Mouse (Mus musculus) adrenal gland, adult 10 weeks (tissue): Measurements from ENCODE around the gene Olfr213. TPM values are rescaled to one million over a fixed set of nuclear protein-coding genes. Genes with fewer than 3 reads are reported as not detected.

ENCODE experiments used
- polyA plus RNA-seq: library from polyadenylated mRNA; stranded (reverse); fragments of 350-450 nt; fragmentation: Illumina TruSeq; extraction: RNeasy Lipid Tissue Mini Kit (QIAGEN cat#74804); gene quantifications from one replicate; pipeline ENCODE4 v1.2.3, GENCODE M21; 2014; ENCODE audit warnings: low read depth, low replicate concordance

Gene Olfr213
- not detected for polyA plus RNA-seq

DNA sequence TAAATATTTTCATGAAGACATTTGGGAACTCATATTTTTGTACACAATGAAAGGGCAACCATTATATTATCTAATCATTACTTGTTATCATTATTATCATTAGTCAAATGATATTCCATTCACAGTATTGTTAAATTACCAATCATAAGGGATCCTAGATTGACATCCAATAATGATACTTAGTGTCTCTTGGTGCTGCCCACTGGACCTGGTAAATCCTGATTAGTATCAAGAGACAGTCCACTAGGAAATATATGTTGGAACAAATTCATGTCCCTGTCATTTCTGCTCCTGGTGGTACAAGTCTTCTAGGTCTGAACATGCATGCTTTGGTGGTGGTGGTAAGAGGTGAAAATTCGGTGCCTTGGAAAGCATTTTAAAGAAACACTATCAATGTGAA lies at the start of gene Olfr213:
Gene Olfr213, plus strand, starts transcription at position 301 of the 400 bp plus-strand sequence.

DNA sequence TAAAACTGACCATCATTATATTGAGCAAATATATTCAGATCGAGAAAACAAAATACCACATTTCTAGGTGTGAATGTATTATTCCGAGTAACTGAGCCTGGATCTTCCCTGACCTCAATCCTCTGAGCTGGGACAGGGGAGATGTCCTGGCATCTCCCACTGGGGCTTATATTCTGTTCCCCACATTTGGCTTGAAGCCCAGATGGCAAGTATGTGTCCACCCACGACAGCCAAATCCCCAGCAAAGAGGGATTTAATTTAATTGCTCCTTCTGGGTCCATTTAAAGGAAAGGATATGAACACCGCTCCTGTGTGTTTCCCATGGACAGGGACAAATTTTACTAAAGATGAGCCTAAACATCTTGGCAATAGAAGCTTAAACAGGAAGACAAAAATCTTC lies 49.5 kb upstream of the Olfr213 start, which contains the start of gene Olfr211:
Gene Olfr211, plus strand, starts transcription at position 301 of the 400 bp plus-strand sequence.

DNA sequence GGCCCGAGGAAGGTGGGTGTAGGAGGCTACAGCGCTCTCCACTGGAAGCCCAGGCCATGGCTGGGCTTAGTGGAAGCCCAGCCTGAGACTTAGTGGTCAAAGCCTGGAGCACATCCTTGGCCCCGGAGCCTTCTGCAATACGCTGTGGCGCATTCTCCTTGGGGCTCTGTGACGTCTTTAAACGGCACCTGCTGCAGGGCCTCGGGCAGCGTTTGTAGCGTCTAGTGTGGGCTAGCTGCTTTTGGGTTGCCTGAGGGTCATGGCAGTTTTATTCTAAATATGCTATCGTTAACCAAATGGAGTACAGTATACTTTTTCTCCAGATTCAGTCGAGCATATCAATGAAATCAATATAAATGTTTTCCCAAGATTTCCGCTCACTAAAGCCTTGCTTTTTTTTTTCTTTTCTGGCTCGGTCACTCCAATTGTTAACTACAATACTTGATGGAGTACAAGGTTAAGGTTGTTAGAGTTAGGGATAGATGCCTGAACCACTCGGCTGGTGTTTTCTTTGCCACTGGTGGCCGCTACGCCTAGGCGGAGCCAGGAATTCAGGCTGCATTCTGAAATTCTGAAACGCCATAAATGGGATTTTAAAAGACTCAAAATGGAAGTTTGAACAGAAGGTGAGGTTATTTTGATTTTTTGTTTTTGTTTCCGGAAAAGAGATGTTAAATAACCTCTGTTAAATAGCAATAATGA lies 31.8 kb upstream of the Olfr213 start, which contains the start of gene Olfr212:
Gene Olfr212, plus strand, starts transcription at position 215 of the 702 bp plus-strand sequence.

DNA sequence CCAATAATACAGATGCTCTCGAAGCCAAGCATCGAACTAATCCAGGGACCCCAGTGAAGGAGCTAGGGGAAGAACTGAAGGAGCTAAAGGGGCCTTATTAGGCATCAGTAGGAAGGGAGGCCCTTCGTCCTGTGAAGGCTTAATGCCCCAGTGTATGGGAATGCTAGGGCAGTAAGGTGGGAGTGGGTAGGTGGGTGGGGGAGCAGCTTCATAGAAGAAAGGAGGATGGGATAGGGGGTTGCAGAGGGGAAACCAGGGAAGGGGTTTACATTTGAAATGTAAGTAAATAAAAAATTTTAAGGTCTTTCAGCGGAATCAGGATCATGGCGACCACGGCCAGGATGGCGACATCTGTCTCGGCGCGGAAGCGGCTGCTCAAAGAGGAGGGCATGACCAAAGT lies 12.6 kb downstream of the Olfr213 start, which contains the start of gene Gm5580:
Gene Gm5580, plus strand, starts transcription at position 301 of the 400 bp plus-strand sequence.

GRCm38 (mm10) chr6:116553935-116554334 lies 15.7 kb downstream of the Olfr213 start, which contains the start of gene Olfr214:
Gene Olfr214, plus strand, starts transcription at chr6:116554235.

GRCm38 (mm10) chr6:116584095-116584494 lies 45.8 kb downstream of the Olfr213 start, which contains the start of gene Olfr215:
Gene Olfr215, minus strand, starts transcription at chr6:116584195.

Other genes starting within 250 kb of the Olfr213 start
- gene March8, start 200.4 kb upstream of the Olfr213 start, polyA plus RNA-seq: 141 TPM
- 0.52 TPM for gene Alox5, start 77.3 kb upstream of the Olfr213 start, polyA plus RNA-seq
- not detected for gene Olfr211, start 49.4 kb upstream of the Olfr213 start, polyA plus RNA-seq
- not detected for gene Olfr212, start 31.9 kb upstream of the Olfr213 start, polyA plus RNA-seq
- gene Gm5580, start 12.7 kb downstream of the Olfr213 start, polyA plus RNA-seq: not detected
- gene Olfr214, start 15.8 kb downstream of the Olfr213 start, polyA plus RNA-seq: not detected
- not detected for gene Olfr215, start 45.7 kb downstream of the Olfr213 start, polyA plus RNA-seq
- gene Zfp422, start 90.5 kb downstream of the Olfr213 start, polyA plus RNA-seq: 51.3 TPM
- gene Depp1, start 112.2 kb downstream of the Olfr213 start, polyA plus RNA-seq: 0.64 TPM
- gene Rassf4, start 135.5 kb downstream of the Olfr213 start, polyA plus RNA-seq: 3.0 TPM
- 0.06 TPM for gene Tmem72, start 178.5 kb downstream of the Olfr213 start, polyA plus RNA-seq